Comparison of ENCODE assay signal across 14 mouse cellular contexts in genomic region chr6:128062784-128063183, GRCm38 (mm10).
DNase-seq lines count a peak whose midpoint lies in the region; ATAC-seq and TF ChIP-seq lines count a peak whose summit lies in the region.
"Had no signal": no experiment of that assay in that cellular context is flagged by ENCODE, and none has a peak within 500 bp of the region (broad histone marks: within the 10 kb centered on the region; RNA-seq: fewer than 3 reads in every experiment).

No protein-coding gene starts in this region.

- TF ChIP-seq POLR2A in cerebellum, adult 2 months (IDR thresholded peaks at IDR 0.05; ENCODE audit: borderline replicate concordance, insufficient read depth, low read length), result no peak

- H3K27me3 ChIP-seq in cerebellum, adult 2 months (ENCODE audit: control insufficient read depth, insufficient read depth, low read length), result no peaks in the 10 kb centered on the region
- H3K27me3 ChIP-seq in intestine, embryonic 16.5 days (replicated peaks; ENCODE audit: control insufficient read depth, insufficient read depth, low read length), result no peaks in the 10 kb centered on the region
- H3K27me3 ChIP-seq: embryonic facial prominence, embryonic 13.5 days; embryonic facial prominence, embryonic 15.5 days; forebrain, embryonic 12.5 days had no signal

- no peak overlapping the region for H3K4me3 ChIP-seq in cerebellum, adult 2 months (replicated peaks; ENCODE audit: insufficient read depth, low read depth, low read length)
- no peak overlapping the region for H3K4me3 ChIP-seq in intestine, embryonic 16.5 days (ENCODE audit: low read length)
- H3K4me3 ChIP-seq: embryonic facial prominence, embryonic 13.5 days; embryonic facial prominence, embryonic 15.5 days; erythroblast, embryonic 14.5 days; forebrain, embryonic 10.5 days; forebrain, embryonic 12.5 days had no signal

- H3K4me2 ChIP-seq in intestine, embryonic 16.5 days (ENCODE audit: low read depth, low read length), result no peak overlapping the region
- H3K4me2 ChIP-seq: embryonic facial prominence, embryonic 13.5 days; embryonic facial prominence, embryonic 15.5 days; forebrain, embryonic 12.5 days had no signal

- ATAC-seq in intestine, embryonic 16.5 days, result no peak
- ATAC-seq: forebrain, embryonic 14.5 days; forebrain, embryonic 16.5 days had no signal

- H3K9ac ChIP-seq in intestine, embryonic 16.5 days (ENCODE audit: low read depth, low read length), result no peak overlapping the region
- H3K9ac ChIP-seq: embryonic facial prominence, embryonic 13.5 days; embryonic facial prominence, embryonic 15.5 days; forebrain, embryonic 12.5 days had no signal

- peaks cover 72% of the 10 kb centered on the region for H3K4me1 ChIP-seq in cerebellum, adult 2 months (ENCODE audit: control insufficient read depth, insufficient read depth, low read length)
- peaks cover 8% of the 10 kb centered on the region for H3K4me1 ChIP-seq in intestine, embryonic 16.5 days (ENCODE audit: control insufficient read depth, insufficient read depth, low read length)

- no peaks in the 10 kb centered on the region for H3K9me3 ChIP-seq in intestine, embryonic 16.5 days (ENCODE audit: control insufficient read depth, low read length)
- H3K9me3 ChIP-seq: embryonic facial prominence, embryonic 13.5 days; embryonic facial prominence, embryonic 15.5 days; forebrain, embryonic 10.5 days; forebrain, embryonic 12.5 days had no signal

- 61% methylated on average over 6 of the region's 6 CpGs for WGBS in cerebellum, adult 2 months
- 89% methylated on average over 6 of the region's 6 CpGs for WGBS in intestine, embryonic 16.5 days

- no peak for TF ChIP-seq CTCF in cerebellum, adult 2 months (IDR thresholded peaks at IDR 0.05; ENCODE audit: borderline replicate concordance, insufficient read depth, low read depth, low read length)

- DNase-seq in cerebellum, adult 11-12 months, result peak; percentile 71
- DNase-seq in cerebellum, adult 8-10 months, result no peak
- DNase-seq in cerebellum, adult 2 months, result peak in 1 of 2 experiments; percentile 59
- DNase-seq in cerebellum, postnatal 10 days, result no peak
- peak; percentile 75 for DNase-seq in cerebellum, adult 9-11 months
- DNase-seq: embryo, embryonic 11 days had no signal

- H3K27ac ChIP-seq in cerebellum, adult 2 months (ENCODE audit: insufficient read depth, low read length), result peak overlapping the region; percentile 82
- H3K27ac ChIP-seq in intestine, embryonic 16.5 days (ENCODE audit: low read length), result no peak overlapping the region
- H3K27ac ChIP-seq: embryonic facial prominence, embryonic 13.5 days; embryonic facial prominence, embryonic 15.5 days; forebrain, embryonic 10.5 days; forebrain, embryonic 12.5 days had no signal

- no peaks in the 10 kb centered on the region for H3K36me3 ChIP-seq in intestine, embryonic 16.5 days (ENCODE audit: control insufficient read depth, insufficient read depth, low read length)
- H3K36me3 ChIP-seq: forebrain, embryonic 10.5 days; forebrain, embryonic 12.5 days had no signal

Comparison
In these comparisons a context has a peak if more than half of its experiments do, and no peak if none do; other contexts are left out.
1. DNase-seq: peak in cerebellum, adult 11-12 months (single experiment) and cerebellum, adult 9-11 months (single experiment); none in cerebellum, adult 8-10 months (single experiment) and cerebellum, postnatal 10 days (0 of 2).